Mouse (Mus musculus): ENCODE measurements at regions not wholly inside any gene's neighbourhood (a gene's known extent, or its start where the extent isn't known, plus 50 kb on each side); places are given as distances from the start of the nearest gene placed in this dataset.

DNA sequence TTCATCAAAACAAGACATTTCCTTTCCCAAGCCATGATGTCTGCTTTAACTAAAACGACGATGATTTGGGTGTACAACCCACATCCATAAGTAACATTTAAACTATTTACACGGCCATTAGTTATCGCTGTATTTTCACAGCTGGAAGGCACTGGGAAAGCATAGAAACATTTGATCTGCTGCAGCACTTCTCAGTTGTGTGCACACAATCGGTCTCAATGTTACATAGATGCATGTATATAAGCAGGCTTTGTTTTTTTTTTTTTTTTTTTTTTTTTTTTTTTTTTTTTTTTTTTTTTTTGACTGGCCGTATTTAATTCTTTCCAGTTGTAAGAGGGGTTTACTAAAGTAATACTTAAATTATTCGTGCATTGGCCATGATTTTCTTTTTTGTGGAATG is 1744.1 kb downstream of the Efna5 start:
- Histone ChIP-seq H3K27ac (replicated peaks; ENCODE audit: low read depth, low read length) (no peak overlapping the region), H3K36me3 (ENCODE audit: control insufficient read depth, insufficient read depth, low read length) (no peaks in the 10 kb centered on the region), H3K4me3 (ENCODE audit: low read depth, low read length) (no peak overlapping the region), H3K9ac (ENCODE audit: low read depth, low read length) (no peak overlapping the region), H3K9me3 (ENCODE audit: control insufficient read depth, low read length) (no peaks in the 10 kb centered on the region), H3K4me1 (ENCODE audit: control insufficient read depth, insufficient read depth, low read length) (no peaks in the 10 kb centered on the region), H3K4me2 (ENCODE audit: low read depth, low read length) (no peak overlapping the region), H3K27me3 (replicated peaks; ENCODE audit: control insufficient read depth, insufficient read depth, low read length) (no peaks in the 10 kb centered on the region)
- 59% methylated on average over 7 of the region's 7 CpGs for WGBS
- peak; percentile 41 for DNase-seq (ENCODE audit: low spot score)
- no peak for ATAC-seq (ENCODE audit: low read depth)

DNA sequence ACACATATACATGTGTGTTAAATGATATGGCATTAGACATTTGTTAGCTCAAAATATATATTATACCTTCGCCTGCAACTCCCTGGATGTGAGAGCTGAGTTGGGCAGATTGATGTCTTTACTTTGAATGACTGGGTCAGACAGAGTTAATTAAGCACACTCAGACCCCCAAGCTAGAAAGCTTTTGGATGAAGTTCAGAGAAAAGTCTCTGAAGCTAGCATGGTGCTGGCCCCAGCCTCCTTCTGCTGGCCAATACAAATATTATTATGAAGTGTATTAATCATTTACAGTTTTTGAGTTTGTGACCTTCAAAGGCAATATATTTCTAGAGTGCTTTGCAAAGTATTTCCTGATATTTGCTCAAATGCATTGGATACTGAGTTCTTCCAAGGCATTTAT is 1753.3 kb downstream of the Efna5 start:
- H3K36me3 ChIP-seq (ENCODE audit: control insufficient read depth, insufficient read depth, low read length) = no peaks in the 10 kb centered on the region
- 54% methylated on average over 1 of the region's 1 CpGs for WGBS

DNA sequence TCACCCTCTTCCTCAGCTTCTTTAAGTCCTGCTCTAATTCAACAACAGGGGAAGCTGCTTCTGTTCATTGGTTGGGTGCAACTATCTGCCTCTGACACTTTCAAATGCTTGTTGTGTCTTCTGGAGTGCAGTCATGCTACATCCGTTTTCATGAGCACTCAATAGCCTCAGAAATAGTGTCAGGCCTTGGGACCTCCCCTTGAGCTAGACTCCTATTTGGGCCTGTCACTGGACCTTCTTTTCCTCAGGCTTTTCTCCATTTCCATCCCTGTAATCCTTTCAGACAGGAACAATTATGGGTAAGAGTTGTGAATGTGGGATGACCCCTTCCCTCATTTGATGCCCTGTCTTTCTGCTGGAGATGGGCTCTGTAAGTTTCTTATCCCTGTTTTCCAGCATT is 1774.8 kb downstream of the Efna5 start:
- 85% methylated on average over 1 of the region's 1 CpGs for WGBS
- Histone ChIP-seq H3K27me3 (replicated peaks; ENCODE audit: control insufficient read depth, insufficient read depth, low read length) (no peaks in the 10 kb centered on the region), H3K9ac (ENCODE audit: low read depth, low read length) (no peak overlapping the region), H3K9me3 (ENCODE audit: control insufficient read depth, low read length) (no peaks in the 10 kb centered on the region), H3K4me1 (ENCODE audit: control insufficient read depth, insufficient read depth, low read length) (no peaks in the 10 kb centered on the region), H3K4me2 (ENCODE audit: low read depth, low read length) (no peak overlapping the region), H3K4me3 (ENCODE audit: low read depth, low read length) (no peak overlapping the region), H3K36me3 (ENCODE audit: control insufficient read depth, insufficient read depth, low read length) (no peaks in the 10 kb centered on the region), H3K27ac (replicated peaks; ENCODE audit: low read depth, low read length) (no peak overlapping the region)
- no peak for ATAC-seq (ENCODE audit: low read depth)
- DNase-seq (ENCODE audit: low spot score) = no peak

More for the DNA sequence above, 1753.3 kb downstream of the Efna5 start:
- Histone ChIP-seq H3K4me2 (ENCODE audit: low read depth, low read length) (no peak overlapping the region), H3K9me3 (ENCODE audit: control insufficient read depth, low read length) (no peaks in the 10 kb centered on the region), H3K9ac (ENCODE audit: low read depth, low read length) (no peak overlapping the region), H3K4me3 (ENCODE audit: low read depth, low read length) (no peak overlapping the region), H3K4me1 (ENCODE audit: control insufficient read depth, insufficient read depth, low read length) (no peaks in the 10 kb centered on the region), H3K27me3 (replicated peaks; ENCODE audit: control insufficient read depth, insufficient read depth, low read length) (no peaks in the 10 kb centered on the region), H3K27ac (replicated peaks; ENCODE audit: low read depth, low read length) (no peak overlapping the region)
- no peak for ATAC-seq (ENCODE audit: low read depth)
- DNase-seq (ENCODE audit: low spot score) = peak; percentile 27

DNA sequence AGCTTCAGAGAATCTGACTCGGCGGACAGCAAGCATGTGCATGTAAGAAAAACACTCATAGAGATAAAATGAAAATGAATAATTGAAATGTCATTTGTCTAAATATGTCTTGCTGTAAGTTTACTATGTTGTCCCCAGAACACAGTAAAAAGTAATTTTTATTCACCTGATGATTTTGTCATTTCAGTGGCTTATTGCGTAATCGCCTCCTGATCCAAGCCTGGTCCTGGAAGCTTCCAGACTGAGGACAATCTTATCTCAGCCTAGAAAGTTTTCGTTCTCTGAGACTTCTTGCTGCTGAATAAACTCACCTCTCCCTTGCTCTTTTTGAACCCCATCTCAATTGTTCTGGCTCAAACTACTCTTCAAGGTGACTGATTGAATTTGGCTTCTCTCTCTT is 1820.7 kb downstream of the Efna5 start:
- ATAC-seq (ENCODE audit: low read depth) = no peak
- no peak overlapping the region for H3K4me2 ChIP-seq (ENCODE audit: low read depth, low read length)
- H3K9me3 ChIP-seq (ENCODE audit: control insufficient read depth, low read length) = no peaks in the 10 kb centered on the region
- DNase-seq (ENCODE audit: low spot score) = no peak
- no peak overlapping the region for H3K9ac ChIP-seq (ENCODE audit: low read depth, low read length)
- H3K27ac ChIP-seq (replicated peaks; ENCODE audit: low read depth, low read length) = no peak overlapping the region
- WGBS = 89% methylated on average over 5 of the region's 5 CpGs
- H3K4me3 ChIP-seq (ENCODE audit: low read depth, low read length) = no peak overlapping the region
- no peaks in the 10 kb centered on the region for H3K36me3 ChIP-seq (ENCODE audit: control insufficient read depth, insufficient read depth, low read length)
- no peaks in the 10 kb centered on the region for H3K4me1 ChIP-seq (ENCODE audit: control insufficient read depth, insufficient read depth, low read length)
- H3K27me3 ChIP-seq (replicated peaks; ENCODE audit: control insufficient read depth, insufficient read depth, low read length) = no peaks in the 10 kb centered on the region

DNA sequence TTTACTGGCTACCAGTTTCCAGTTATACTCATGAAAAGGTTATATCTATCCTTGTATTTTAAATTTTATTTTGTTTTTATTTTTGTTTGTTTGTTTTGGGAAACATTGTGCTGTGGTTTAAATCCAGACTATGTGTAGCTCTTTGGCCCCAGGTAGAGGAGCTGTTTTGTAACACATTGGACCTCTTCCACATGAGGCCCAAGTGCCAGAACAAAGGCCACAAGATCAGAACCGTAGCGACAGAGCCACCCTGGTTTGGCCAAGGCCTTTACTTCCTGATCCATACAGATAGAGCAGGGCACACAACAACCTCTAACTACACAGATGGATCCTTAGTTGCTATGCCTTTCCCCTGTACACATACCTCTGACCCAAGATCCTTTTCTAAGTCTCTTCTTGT is 1822.6 kb downstream of the Efna5 start:
- Histone ChIP-seq H3K36me3 (ENCODE audit: control insufficient read depth, insufficient read depth, low read length) (no peaks in the 10 kb centered on the region), H3K27ac (replicated peaks; ENCODE audit: low read depth, low read length) (no peak overlapping the region), H3K4me2 (ENCODE audit: low read depth, low read length) (no peak overlapping the region), H3K9ac (ENCODE audit: low read depth, low read length) (no peak overlapping the region), H3K4me3 (ENCODE audit: low read depth, low read length) (no peak overlapping the region), H3K27me3 (replicated peaks; ENCODE audit: control insufficient read depth, insufficient read depth, low read length) (no peaks in the 10 kb centered on the region), H3K4me1 (ENCODE audit: control insufficient read depth, insufficient read depth, low read length) (no peaks in the 10 kb centered on the region), H3K9me3 (ENCODE audit: control insufficient read depth, low read length) (no peaks in the 10 kb centered on the region)
- DNase-seq (ENCODE audit: low spot score) (no peak), ATAC-seq (ENCODE audit: low read depth) (no peak)
- 90% methylated on average over 2 of the region's 2 CpGs for WGBS

DNA sequence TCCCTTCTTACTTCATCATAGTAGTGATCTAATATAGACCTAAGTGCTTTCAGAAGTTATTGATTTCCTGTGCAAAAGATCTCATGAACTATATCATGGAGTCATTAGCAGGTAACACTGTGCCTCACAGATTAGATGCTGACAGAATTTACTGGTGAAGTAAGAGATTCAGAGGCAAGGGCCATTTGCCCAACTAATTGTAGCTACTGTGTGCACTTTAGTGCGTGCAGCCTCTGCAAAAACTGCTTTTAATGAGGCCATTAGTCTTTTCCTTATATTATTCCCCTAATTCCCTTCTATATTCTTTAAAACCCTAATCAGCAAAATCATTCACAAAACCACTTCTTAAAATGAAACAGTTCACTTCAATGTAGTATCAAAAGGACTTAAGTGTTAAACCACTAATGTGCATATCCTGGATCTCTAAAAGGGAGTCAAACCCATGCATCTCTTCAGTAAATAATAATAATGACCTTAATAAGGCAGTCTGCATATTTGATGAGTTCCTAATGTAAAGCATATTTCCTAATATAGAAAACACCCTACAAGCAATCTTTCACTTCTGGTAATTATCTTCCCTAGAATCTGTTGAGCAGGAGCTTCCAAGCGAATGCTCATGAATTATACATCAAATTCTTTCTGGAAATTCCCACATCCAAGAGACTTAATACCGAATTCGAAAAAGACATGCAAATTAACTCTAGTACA is 1847.4 kb downstream of the Efna5 start:
- ATAC-seq (ENCODE audit: low read depth) (no peak), DNase-seq (ENCODE audit: low spot score) (no peak)
- H3K4me3 ChIP-seq (ENCODE audit: low read depth, low read length) = no peak overlapping the region
- H3K4me1 ChIP-seq (ENCODE audit: control insufficient read depth, insufficient read depth, low read length) = no peaks in the 10 kb centered on the region
- 62% methylated on average over 4 of the region's 4 CpGs for WGBS
- no peak overlapping the region for H3K27ac ChIP-seq (replicated peaks; ENCODE audit: low read depth, low read length)
- H3K27me3 ChIP-seq (replicated peaks; ENCODE audit: control insufficient read depth, insufficient read depth, low read length) = no peaks in the 10 kb centered on the region
- H3K36me3 ChIP-seq (ENCODE audit: control insufficient read depth, insufficient read depth, low read length) = no peaks in the 10 kb centered on the region
- H3K9me3 ChIP-seq (ENCODE audit: control insufficient read depth, low read length) = no peaks in the 10 kb centered on the region
- H3K4me2 ChIP-seq (ENCODE audit: low read depth, low read length) = no peak overlapping the region
- no peak overlapping the region for H3K9ac ChIP-seq (ENCODE audit: low read depth, low read length)

DNA sequence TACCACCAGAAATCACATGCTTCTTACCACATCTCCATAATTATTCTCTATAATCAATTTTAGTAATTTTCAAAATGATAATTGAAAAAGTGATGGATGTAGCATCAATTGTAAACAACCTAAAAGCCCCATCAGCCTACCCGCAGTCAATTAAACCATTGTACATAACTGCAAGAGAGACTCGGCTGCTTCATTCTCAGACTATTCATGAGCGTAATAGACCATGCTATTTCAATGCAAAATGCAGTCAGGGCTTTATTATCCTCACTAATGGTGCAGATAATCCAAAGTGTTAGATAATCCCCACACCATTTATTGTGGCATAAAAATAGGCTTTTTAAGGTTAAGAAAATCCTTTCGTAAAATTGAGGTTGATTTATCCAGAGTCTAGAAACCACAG is 1862.5 kb downstream of the Efna5 start:
- no peak for ATAC-seq (ENCODE audit: low read depth)
- Histone ChIP-seq H3K27me3 (replicated peaks; ENCODE audit: control insufficient read depth, insufficient read depth, low read length) (no peaks in the 10 kb centered on the region), H3K9ac (ENCODE audit: low read depth, low read length) (no peak overlapping the region), H3K27ac (replicated peaks; ENCODE audit: low read depth, low read length) (no peak overlapping the region), H3K4me1 (ENCODE audit: control insufficient read depth, insufficient read depth, low read length) (no peaks in the 10 kb centered on the region), H3K9me3 (ENCODE audit: control insufficient read depth, low read length) (no peaks in the 10 kb centered on the region), H3K4me3 (ENCODE audit: low read depth, low read length) (no peak overlapping the region), H3K36me3 (ENCODE audit: control insufficient read depth, insufficient read depth, low read length) (no peaks in the 10 kb centered on the region), H3K4me2 (ENCODE audit: low read depth, low read length) (no peak overlapping the region)
- DNase-seq (ENCODE audit: low spot score) = no peak
- WGBS = 83% methylated on average over 4 of the region's 4 CpGs
